Mouse (Mus musculus) G1E (cell line): ENCODE measurements around the gene Rgcc. TPM values are rescaled to one million over a fixed set of nuclear protein-coding genes. Genes with fewer than 3 reads are reported as not detected.

Experiments used
- ATAC-seq: 2 replicates; pipeline ENCODE4 v1.8.0; 2016; ENCODE audit warnings: mild to moderate bottlenecking; ENCODE audit not compliant: insufficient number of reproducible peaks, poor library complexity, low FRiP score, severe bottlenecking; ENCODE audit errors: extremely low read depth
- DNase-seq: peaks from one replicate; pipeline ENCODE4 v3.0.0; 2012; ENCODE audit warnings: low spot score
- H3K27me3 ChIP-seq: 2 replicates; pipeline ENCODE4 v1.6.1; 2012; ENCODE audit warnings: mild to moderate bottlenecking, low read length, inconsistent platforms; ENCODE audit not compliant: insufficient read depth
- H3K36me3 ChIP-seq: replicated peaks from 2 replicates; pipeline ENCODE3; 2012; ENCODE audit warnings: mild to moderate bottlenecking, inconsistent platforms
- H3K4me1 ChIP-seq: 2 replicates; pipeline ENCODE4 v1.6.1; 2012; ENCODE audit warnings: low read depth, low read length, inconsistent platforms, mixed read lengths; ENCODE audit not compliant: insufficient read depth
- H3K4me3 ChIP-seq: 2 replicates; pipeline ENCODE4 v1.5.1; 2012; ENCODE audit warnings: low read depth, mild to moderate bottlenecking, inconsistent platforms, low read length, moderate library complexity, mixed read lengths
- H3K9me3 ChIP-seq: replicated peaks from 2 replicates; pipeline ENCODE4 v1.6.1; 2012; ENCODE audit warnings: inconsistent platforms
- CTCF ChIP-seq: IDR thresholded peaks from 2 replicates; pipeline ENCODE4 v1.5.1; 2012; ENCODE audit warnings: low read depth, low read length, inconsistent platforms, mixed read lengths
- GATA1 ChIP-seq: IDR thresholded peaks from 2 replicates; pipeline ENCODE4 v1.6.1; 2012; ENCODE audit warnings: borderline replicate concordance, low read length, inconsistent platforms, mixed read lengths
- GATA2 ChIP-seq: IDR thresholded peaks from 2 replicates; pipeline ENCODE4 v1.6.1; 2012; ENCODE audit warnings: low read depth, low read length, inconsistent platforms, borderline replicate concordance
- POLR2AphosphoS5 ChIP-seq: IDR thresholded peaks from 2 replicates; pipeline ENCODE4 v1.6.1; 2012; ENCODE audit warnings: low read depth, low read length, inconsistent platforms; ENCODE audit not compliant: insufficient replicate concordance
- TAL1 ChIP-seq: conservative IDR thresholded peaks from 2 replicates; pipeline ENCODE4 v1.6.1; 2012; ENCODE audit warnings: low read depth, low read length, inconsistent platforms, mixed read lengths
- polyA plus RNA-seq: library from polyadenylated mRNA; stranded (reverse); fragments of >175 nt; gene quantifications from 2 replicates; pipeline ENCODE4 v1.2.3, GENCODE M21; 2012
- total RNA-seq, 2 experiments: library from RNA; stranded (forward) in 1 of 2; stranded (reverse) in 1 of 2; fragments of 200-1000 nt in 1 of 2; fragments of >200 nt in 1 of 2; fragmentation: Nextera tagmentation in 1 of 2; gene quantifications; 2 replicates each; pipeline ENCODE4 v1.2.3; 2014 to 2017

Rgcc gene
- total and polyA plus RNA-seq, 3 experiments: not detected

DNA sequence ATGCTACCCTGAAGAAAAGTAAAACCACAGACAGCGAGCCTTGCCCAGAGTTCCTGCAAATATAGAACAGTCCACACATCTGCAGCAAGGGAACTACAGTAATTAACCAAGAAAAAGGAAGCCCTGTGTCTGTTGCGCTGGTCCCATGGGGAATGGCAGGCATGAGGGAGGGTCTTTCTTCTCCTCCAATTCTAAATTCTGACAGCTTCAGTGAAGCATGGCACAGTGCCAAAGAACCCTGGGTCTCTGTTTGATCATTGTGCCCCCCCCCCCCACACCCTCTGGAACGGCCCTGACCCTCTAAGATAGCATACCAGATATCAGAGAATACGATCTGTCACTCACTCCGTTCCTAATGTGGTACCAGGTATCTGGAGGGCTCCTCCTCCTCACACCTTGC, 4.6 kb downstream of the Rgcc start:
- no peak for TF ChIP-seq GATA1
- no peak for TF ChIP-seq TAL1
- no peak for TF ChIP-seq POLR2AphosphoS5
- no peak for TF ChIP-seq GATA2
- no peak for TF ChIP-seq CTCF
- DNase-seq (no peak), ATAC-seq (no peak)
- Histone ChIP-seq H3K4me1 (0 out of 2 replicates have a peak, but pooled peaks cover 3% of the 10 kb centered on the region), H3K9me3 (no peaks in the 10 kb centered on the region; the same call in 1 of the 2 replicates), H3K36me3 (no peaks in the 10 kb centered on the region), H3K4me3 (no peak overlapping the region), H3K27me3 (peaks cover 20% of the 10 kb centered on the region)

DNA sequence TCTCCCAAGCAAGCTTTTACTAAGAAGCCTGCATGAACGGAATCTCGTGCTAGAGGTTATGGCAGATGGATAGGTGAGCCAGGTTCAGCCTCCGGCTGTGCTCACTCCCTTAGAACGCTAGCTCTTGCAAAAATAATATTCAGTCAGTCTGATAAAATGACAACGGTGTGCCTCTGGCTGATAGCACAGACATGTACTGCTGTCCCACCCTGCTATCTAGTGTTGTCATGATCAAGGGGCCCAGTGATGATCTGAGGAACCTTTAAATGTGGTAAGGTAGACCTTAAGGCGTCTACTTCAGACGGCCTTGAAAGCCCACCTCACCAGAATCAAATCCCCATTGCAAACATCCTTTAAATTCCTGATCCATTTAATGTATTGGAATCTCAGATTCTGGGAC, 5.2 kb downstream of the Rgcc start:
- ATAC-seq: no peak
- Histone ChIP-seq H3K9me3 (no peaks in the 10 kb centered on the region; the same call in 1 of the 2 replicates), H3K4me3 (no peak overlapping the region), H3K36me3 (no peaks in the 10 kb centered on the region), H3K27me3 (peaks cover 20% of the 10 kb centered on the region), H3K4me1 (0 out of 2 replicates have a peak, but pooled peaks cover 3% of the 10 kb centered on the region)
- DNase-seq: no peak
- no peak for TF ChIP-seq GATA1
- no peak for TF ChIP-seq CTCF
- TF ChIP-seq POLR2AphosphoS5: no peak
- TF ChIP-seq GATA2: no peak
- TF ChIP-seq TAL1: no peak

DNA sequence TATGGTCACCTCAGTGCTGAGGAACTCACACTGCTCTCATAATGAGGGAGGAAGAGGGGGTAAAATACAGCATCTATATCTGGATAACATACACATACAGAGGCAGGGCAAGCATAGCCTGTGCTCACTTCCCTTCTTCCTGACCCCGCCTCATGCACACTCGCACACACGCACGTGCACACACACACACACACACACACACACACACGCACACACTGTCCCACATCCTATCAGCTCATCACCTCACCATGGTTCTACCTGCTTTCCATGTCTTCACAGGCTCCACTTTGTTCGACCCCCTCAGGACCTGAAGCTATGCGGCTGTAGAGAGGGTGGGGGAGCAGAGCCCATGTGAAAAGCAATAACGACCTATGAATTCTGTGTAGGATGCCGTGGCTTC, 5.9 kb downstream of the Rgcc start:
- Histone ChIP-seq H3K4me3 (no peak overlapping the region), H3K27me3 (peaks cover 19% of the 10 kb centered on the region), H3K4me1 (0 out of 2 replicates have a peak, but pooled peaks cover 3% of the 10 kb centered on the region), H3K36me3 (no peaks in the 10 kb centered on the region), H3K9me3 (no peaks in the 10 kb centered on the region)
- no peak for ATAC-seq
- no peak for TF ChIP-seq CTCF
- TF ChIP-seq GATA1: no peak
- no peak for TF ChIP-seq POLR2AphosphoS5
- no peak for TF ChIP-seq GATA2
- TF ChIP-seq TAL1: no peak
- no peak for DNase-seq

GRCm38 (mm10) chr14:79294950-79295349, 6.5 kb downstream of the Rgcc start:
- H3K4me1 ChIP-seq: 0 out of 2 replicates have a peak, but pooled peaks cover 3% of the 10 kb centered on the region
- no peaks in the 10 kb centered on the region for H3K36me3 ChIP-seq
- ATAC-seq (no peak), DNase-seq (no peak)
- TF ChIP-seq GATA2: no peak
- no peaks in the 10 kb centered on the region for H3K9me3 ChIP-seq
- H3K4me3 ChIP-seq: no peak overlapping the region
- peaks cover 20% of the 10 kb centered on the region for H3K27me3 ChIP-seq

DNA sequence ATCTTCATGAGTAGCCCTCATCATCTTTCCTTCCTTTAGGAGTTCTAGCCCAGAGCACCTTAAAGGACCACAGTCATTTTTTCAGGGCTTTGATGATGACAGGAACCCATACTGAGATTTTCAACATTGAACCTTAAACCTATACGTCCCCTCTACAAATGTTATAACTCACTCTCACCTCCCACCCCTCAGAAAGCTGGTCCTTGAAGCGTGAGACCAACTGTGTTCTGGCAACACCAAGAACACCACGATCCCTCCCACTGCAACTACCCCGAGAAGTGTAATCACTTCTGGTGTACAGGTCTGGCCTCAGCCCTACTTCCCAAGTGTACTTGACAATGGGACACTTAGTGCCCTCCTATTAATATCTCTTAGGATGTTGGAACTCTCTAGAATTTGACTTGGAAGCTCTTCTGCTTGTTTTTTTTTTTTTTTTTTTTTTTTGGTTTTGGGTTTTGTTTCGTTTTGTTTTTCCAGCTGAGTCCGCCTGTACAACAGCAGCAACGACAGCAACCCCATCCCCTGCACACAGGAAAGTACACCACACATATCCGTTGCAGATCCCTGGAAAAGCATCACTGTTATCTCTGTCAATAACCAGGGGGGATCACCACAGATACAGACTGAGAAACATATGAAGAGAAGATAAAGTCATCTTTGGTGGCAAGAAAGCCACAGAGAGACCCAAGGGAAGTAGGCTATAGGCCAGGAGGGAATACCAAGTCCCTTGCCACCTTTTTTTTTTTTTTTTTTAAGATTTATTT, 7.2 kb downstream of the Rgcc start:
- ATAC-seq: no peak
- no peaks in the 10 kb centered on the region for H3K36me3 ChIP-seq
- no peak for DNase-seq
- 0 out of 2 replicates have a peak, but pooled peaks cover 3% of the 10 kb centered on the region for H3K4me1 ChIP-seq
- peaks cover 20% of the 10 kb centered on the region for H3K27me3 ChIP-seq
- no peak overlapping the region for H3K4me3 ChIP-seq
- H3K9me3 ChIP-seq: no peaks in the 10 kb centered on the region
- TF ChIP-seq GATA1: no peak
- TF ChIP-seq POLR2AphosphoS5: no peak
- TF ChIP-seq CTCF: no peak
- no peak for TF ChIP-seq TAL1
- TF ChIP-seq GATA2: no peak

GRCm38 (mm10) chr14:79293119-79293780, 8.2 kb downstream of the Rgcc start:
- no peak for DNase-seq
- H3K4me3 ChIP-seq: no peak overlapping the region

More at GRCm38 (mm10) chr14:79293119-79293780, 8.2 kb downstream of the Rgcc start:
- Histone ChIP-seq H3K4me1 (0 out of 2 replicates have a peak, but pooled peaks cover 3% of the 10 kb centered on the region), H3K36me3 (no peaks in the 10 kb centered on the region), H3K9me3 (no peaks in the 10 kb centered on the region), H3K27me3 (peaks cover 17% of the 10 kb centered on the region)
- no peak for TF ChIP-seq GATA2
- TF ChIP-seq CTCF: no peak
- TF ChIP-seq TAL1: no peak
- no peak for TF ChIP-seq POLR2AphosphoS5
- no peak for TF ChIP-seq GATA1
- no peak for ATAC-seq
